Mouse (Mus musculus): ENCODE results near the gene Rad51b. TPM values are rescaled to one million over a fixed set of nuclear protein-coding genes. Genes with fewer than 3 reads are reported as not detected.

The Rad51b gene
- polyA plus RNA-seq, 1 experiment: 13.8 TPM

DNA sequence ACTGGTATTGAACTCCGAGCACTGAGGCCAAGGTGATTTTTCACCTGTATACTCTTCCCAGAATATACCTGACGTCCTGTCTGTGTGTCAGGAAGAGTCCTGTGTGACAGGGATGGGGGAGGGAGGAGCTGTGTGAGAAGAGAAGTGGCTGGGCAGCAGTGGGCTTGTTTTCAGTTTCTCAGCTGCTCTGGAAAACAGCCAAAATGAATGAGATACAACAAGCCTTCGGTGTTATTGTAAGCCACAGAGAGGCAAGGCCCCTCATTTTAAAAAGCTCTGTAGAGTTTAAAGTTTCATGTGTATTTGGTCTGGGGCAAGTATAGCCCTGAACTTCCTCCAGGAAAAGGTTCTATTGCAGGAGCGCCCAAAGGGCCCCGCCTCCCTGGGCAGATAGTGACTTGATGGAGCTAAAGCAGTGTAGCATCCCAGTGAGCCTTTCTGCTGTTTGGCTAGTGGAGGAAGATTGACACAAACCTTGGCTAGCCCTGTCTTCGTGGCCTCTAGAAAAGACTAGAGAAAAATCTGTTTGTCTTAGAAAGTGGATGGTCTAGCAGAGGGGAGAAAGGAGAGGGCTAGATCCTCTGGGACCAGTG, 313.5 kb downstream of the Rad51b start:
- Histone ChIP-seq H3K4me1 (ENCODE audit: control insufficient read depth, insufficient read depth, low read length) (no peaks in the 10 kb centered on the region), H3K27ac (ENCODE audit: insufficient read depth, low read length) (no peak overlapping the region), H3K4me3 (ENCODE audit: low read depth, low read length) (no peak overlapping the region), H3K36me3 (ENCODE audit: control insufficient read depth, insufficient read depth, low read length, poor library complexity, severe bottlenecking) (no peaks in the 10 kb centered on the region), H3K27me3 (ENCODE audit: control insufficient read depth, insufficient read depth, low read length, poor library complexity, severe bottlenecking) (no peaks in the 10 kb centered on the region), H3K9ac (ENCODE audit: low read depth, poor library complexity, severe bottlenecking) (no peak overlapping the region), H3K9me3 (replicated peaks; ENCODE audit: control insufficient read depth, insufficient read depth, low read length, poor library complexity, severe bottlenecking) (no peaks in the 10 kb centered on the region)
- TF ChIP-seq POLR2A (IDR thresholded peaks at IDR 0.05; ENCODE audit: insufficient read depth, low read length) (no peak), EP300 (IDR thresholded peaks at IDR 0.05; ENCODE audit: insufficient read depth, low read depth, low read length) (no peak), CTCF (IDR thresholded peaks at IDR 0.05; ENCODE audit: low read depth, low read length) (no peak)

DNA sequence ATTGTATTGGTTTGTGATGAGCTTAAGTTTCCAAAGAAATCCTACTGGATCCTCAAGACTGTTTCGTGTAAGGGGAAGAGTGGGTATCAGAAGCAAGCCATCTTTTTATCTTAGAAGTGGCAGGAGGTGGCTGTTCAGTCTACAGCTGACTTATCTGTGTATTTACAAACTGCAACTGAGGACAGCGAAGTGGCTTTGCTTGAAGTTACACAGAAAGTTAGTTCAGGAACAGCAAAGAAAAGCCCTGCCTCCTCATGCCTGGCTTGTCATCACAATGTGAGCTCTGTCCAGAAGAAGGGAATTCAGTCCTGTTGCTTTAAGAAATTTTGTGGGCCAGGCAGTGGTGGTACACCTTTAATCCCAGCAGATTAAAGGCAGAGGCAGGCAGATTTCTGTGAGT, 314.6 kb downstream of the Rad51b start:
- H3K4me1 ChIP-seq (ENCODE audit: control insufficient read depth, insufficient read depth, low read length): no peaks in the 10 kb centered on the region
- TF ChIP-seq EP300 (IDR thresholded peaks at IDR 0.05; ENCODE audit: insufficient read depth, low read depth, low read length): no peak
- TF ChIP-seq CTCF (IDR thresholded peaks at IDR 0.05; ENCODE audit: low read depth, low read length): no peak
- no peak for TF ChIP-seq POLR2A (IDR thresholded peaks at IDR 0.05; ENCODE audit: insufficient read depth, low read length)
- no peak overlapping the region for H3K27ac ChIP-seq (ENCODE audit: insufficient read depth, low read length)
- no peaks in the 10 kb centered on the region for H3K27me3 ChIP-seq (ENCODE audit: control insufficient read depth, insufficient read depth, low read length, poor library complexity, severe bottlenecking)
- H3K9me3 ChIP-seq (replicated peaks; ENCODE audit: control insufficient read depth, insufficient read depth, low read length, poor library complexity, severe bottlenecking): no peaks in the 10 kb centered on the region
- no peak overlapping the region for H3K4me3 ChIP-seq (ENCODE audit: low read depth, low read length)
- H3K36me3 ChIP-seq (ENCODE audit: control insufficient read depth, insufficient read depth, low read length, poor library complexity, severe bottlenecking): no peaks in the 10 kb centered on the region
- no peak overlapping the region for H3K9ac ChIP-seq (ENCODE audit: low read depth, poor library complexity, severe bottlenecking)

DNA sequence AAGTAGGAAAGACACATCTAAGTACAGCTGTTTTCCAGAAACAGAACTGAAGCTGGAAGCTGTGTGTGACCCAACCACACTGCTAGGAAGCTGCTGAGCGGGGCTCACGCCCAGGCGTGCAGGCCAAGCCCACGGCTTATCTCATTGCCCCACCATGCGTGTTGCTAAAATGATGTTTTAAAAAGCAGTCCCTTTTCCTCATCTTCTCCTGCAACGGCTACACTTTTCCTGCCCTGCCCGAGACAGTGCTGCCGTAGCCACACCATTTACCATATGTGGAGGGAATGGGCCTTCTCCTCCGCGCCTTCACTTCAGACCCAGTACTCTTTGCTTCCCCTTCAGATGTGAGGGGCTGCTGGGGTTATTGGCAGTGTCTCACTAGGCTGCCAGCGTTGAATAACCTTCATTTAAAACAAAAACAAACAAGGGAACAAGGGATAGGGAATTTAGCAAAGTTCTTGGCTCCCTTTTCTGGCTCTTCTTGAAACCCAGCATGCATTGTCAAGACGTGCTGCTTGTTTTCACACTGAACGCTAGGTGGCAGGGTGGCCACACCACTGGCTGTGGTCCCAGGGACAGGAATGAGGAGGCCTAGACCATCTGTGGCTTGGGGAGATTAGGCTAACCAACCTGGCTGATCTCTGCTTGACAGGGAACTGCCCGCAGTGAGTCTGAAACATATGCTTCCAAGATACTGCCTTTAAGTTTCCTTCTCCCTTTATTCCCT, 315.4 kb downstream of the Rad51b start:
- Histone ChIP-seq H3K27ac (ENCODE audit: insufficient read depth, low read length) (no peak overlapping the region), H3K9ac (ENCODE audit: low read depth, poor library complexity, severe bottlenecking) (peak overlapping the region; percentile 12), H3K4me1 (ENCODE audit: control insufficient read depth, insufficient read depth, low read length) (no peaks in the 10 kb centered on the region)

DNA sequence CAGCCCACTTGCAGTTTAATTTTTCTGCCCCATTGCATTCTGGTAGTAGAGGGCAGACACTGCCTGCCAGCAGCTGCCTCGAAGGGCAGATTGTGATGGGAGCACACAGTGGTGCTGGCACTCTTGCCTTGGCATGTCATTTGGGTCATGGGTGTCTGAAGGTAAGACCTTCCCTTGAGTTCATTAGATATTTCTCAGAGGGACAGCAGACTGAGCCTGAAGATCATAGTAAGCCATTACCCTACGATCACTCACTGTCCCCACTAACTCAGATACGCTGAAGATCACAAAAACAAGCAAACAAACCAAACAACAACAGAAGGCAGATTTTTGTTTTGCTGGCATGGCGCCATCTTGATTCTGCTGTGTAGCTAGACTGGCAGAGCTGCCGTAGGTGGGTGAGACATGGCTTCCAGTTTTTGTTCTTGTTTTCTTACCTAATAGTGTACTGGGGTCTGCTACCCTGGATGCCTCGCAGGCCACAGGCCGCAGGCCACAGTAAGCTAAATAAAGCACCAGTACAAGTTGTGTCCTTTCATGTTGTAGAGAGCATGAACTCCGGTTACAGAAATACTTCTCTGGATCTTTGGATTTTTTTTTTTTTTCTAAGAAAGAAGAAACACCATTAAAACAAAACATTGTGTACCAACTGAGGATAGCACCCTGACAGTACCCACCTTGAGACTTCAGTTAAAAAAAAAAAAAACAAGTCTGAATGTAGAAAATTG, 316.1 kb downstream of the Rad51b start:
- no peaks in the 10 kb centered on the region for H3K36me3 ChIP-seq (ENCODE audit: control insufficient read depth, insufficient read depth, low read length, poor library complexity, severe bottlenecking)
- TF ChIP-seq EP300 (IDR thresholded peaks at IDR 0.05; ENCODE audit: insufficient read depth, low read depth, low read length) (no peak), CTCF (IDR thresholded peaks at IDR 0.05; ENCODE audit: low read depth, low read length) (no peak), POLR2A (IDR thresholded peaks at IDR 0.05; ENCODE audit: insufficient read depth, low read length) (no peak)
- H3K9ac ChIP-seq (ENCODE audit: low read depth, poor library complexity, severe bottlenecking): no peak overlapping the region
- no peaks in the 10 kb centered on the region for H3K9me3 ChIP-seq (replicated peaks; ENCODE audit: control insufficient read depth, insufficient read depth, low read length, poor library complexity, severe bottlenecking)
- no peak overlapping the region for H3K27ac ChIP-seq (ENCODE audit: insufficient read depth, low read length)
- no peaks in the 10 kb centered on the region for H3K27me3 ChIP-seq (ENCODE audit: control insufficient read depth, insufficient read depth, low read length, poor library complexity, severe bottlenecking)
- no peaks in the 10 kb centered on the region for H3K4me1 ChIP-seq (ENCODE audit: control insufficient read depth, insufficient read depth, low read length)
- H3K4me3 ChIP-seq (ENCODE audit: low read depth, low read length): no peak overlapping the region

More for the DNA sequence above, 315.4 kb downstream of the Rad51b start:
- H3K4me3 ChIP-seq (ENCODE audit: low read depth, low read length): peak overlapping the region; percentile 41
- H3K27me3 ChIP-seq (ENCODE audit: control insufficient read depth, insufficient read depth, low read length, poor library complexity, severe bottlenecking): no peaks in the 10 kb centered on the region
- no peaks in the 10 kb centered on the region for H3K9me3 ChIP-seq (replicated peaks; ENCODE audit: control insufficient read depth, insufficient read depth, low read length, poor library complexity, severe bottlenecking)
- no peaks in the 10 kb centered on the region for H3K36me3 ChIP-seq (ENCODE audit: control insufficient read depth, insufficient read depth, low read length, poor library complexity, severe bottlenecking)
- peak; percentile 75; the same call in 1 of the 2 replicates for TF ChIP-seq EP300 (IDR thresholded peaks at IDR 0.05; ENCODE audit: insufficient read depth, low read depth, low read length)
- peak; percentile 97 for TF ChIP-seq CTCF (IDR thresholded peaks at IDR 0.05; ENCODE audit: low read depth, low read length)
- TF ChIP-seq POLR2A (IDR thresholded peaks at IDR 0.05; ENCODE audit: insufficient read depth, low read length): no peak

DNA sequence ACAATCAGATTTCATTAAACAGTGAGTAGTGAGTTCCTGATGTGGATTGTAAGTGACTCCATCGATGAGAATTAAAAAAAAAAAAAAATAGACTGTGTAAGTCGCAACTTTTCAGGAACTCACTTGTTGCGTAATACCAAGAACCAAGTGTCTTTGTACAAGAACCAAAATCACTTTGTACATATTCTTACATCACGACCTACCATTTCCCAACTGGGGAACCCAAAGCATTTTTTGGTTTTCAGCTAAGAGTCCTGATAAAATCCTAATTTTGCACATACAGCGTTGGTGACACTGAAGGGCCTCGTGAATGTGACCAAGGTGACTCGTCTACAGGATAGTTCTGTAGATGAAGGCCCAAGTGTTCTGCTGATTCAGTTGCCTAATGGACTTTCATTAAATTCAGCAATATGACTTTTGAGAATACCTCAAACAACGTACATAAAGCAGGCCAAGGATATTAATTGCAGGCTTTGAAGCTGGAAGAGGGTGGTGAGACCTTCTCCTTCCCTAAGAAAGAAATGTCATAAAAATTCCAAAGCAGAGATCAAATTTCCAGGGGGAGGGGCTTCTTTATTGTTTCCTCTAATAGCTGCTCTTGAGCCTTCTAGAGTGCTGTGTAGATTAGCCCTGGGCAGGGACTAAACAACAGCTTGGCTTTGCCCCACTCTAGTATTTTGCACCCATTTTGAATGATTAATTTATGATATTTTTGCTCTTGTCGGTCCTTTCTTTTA, 316.9 kb downstream of the Rad51b start:
- no peaks in the 10 kb centered on the region for H3K27me3 ChIP-seq (ENCODE audit: control insufficient read depth, insufficient read depth, low read length, poor library complexity, severe bottlenecking)
- TF ChIP-seq POLR2A (IDR thresholded peaks at IDR 0.05; ENCODE audit: insufficient read depth, low read length): no peak
- TF ChIP-seq EP300 (IDR thresholded peaks at IDR 0.05; ENCODE audit: insufficient read depth, low read depth, low read length): no peak
- TF ChIP-seq CTCF (IDR thresholded peaks at IDR 0.05; ENCODE audit: low read depth, low read length): no peak
- H3K27ac ChIP-seq (ENCODE audit: insufficient read depth, low read length): no peak overlapping the region
- no peaks in the 10 kb centered on the region for H3K4me1 ChIP-seq (ENCODE audit: control insufficient read depth, insufficient read depth, low read length)
- H3K9me3 ChIP-seq (replicated peaks; ENCODE audit: control insufficient read depth, insufficient read depth, low read length, poor library complexity, severe bottlenecking): no peaks in the 10 kb centered on the region
- H3K9ac ChIP-seq (ENCODE audit: low read depth, poor library complexity, severe bottlenecking): no peak overlapping the region
- no peak overlapping the region for H3K4me3 ChIP-seq (ENCODE audit: low read depth, low read length)
- no peaks in the 10 kb centered on the region for H3K36me3 ChIP-seq (ENCODE audit: control insufficient read depth, insufficient read depth, low read length, poor library complexity, severe bottlenecking)
